Mouse (Mus musculus): Measurements from ENCODE around the gene D930007J09Rik.

The D930007J09Rik gene

GRCm38 (mm10) chr13:32802259-32803081 is at the start of gene D930007J09Rik:
Gene D930007J09Rik (minus strand): TSS chr13:32802849.
- DNase-seq (ENCODE audit: low spot score in 2 of 2): peak; percentile 39 to 40

GRCm38 (mm10) chr13:32851967-32852366 is 49.3 kb upstream of the D930007J09Rik start:
- DNase-seq (ENCODE audit: low spot score in 2 of 2): no peak

- DNase-seq (ENCODE audit: low spot score in 2 of 2): no peak
Measured at GRCm38 (mm10) chr13:32850668-32851404, 48.2 kb upstream of the D930007J09Rik start, which contains the start of gene Serpinb1a. Gene Serpinb1a (minus strand): TSS chr13:32851185.

GRCm38 (mm10) chr13:32850156-32850555 is 47.5 kb upstream of the D930007J09Rik start:
- no peak for DNase-seq (ENCODE audit: low spot score in 2 of 2)

- no peak for DNase-seq (ENCODE audit: low spot score in 2 of 2)
Measured at GRCm38 (mm10) chr13:32849531-32850123, 47.0 kb upstream of the D930007J09Rik start.

- no peak for DNase-seq (ENCODE audit: low spot score in 2 of 2)
Measured at GRCm38 (mm10) chr13:32849092-32849491, 46.4 kb upstream of the D930007J09Rik start.

- DNase-seq (ENCODE audit: low spot score in 2 of 2): no peak
Measured at GRCm38 (mm10) chr13:32846221-32846620, 43.6 kb upstream of the D930007J09Rik start.

GRCm38 (mm10) chr13:32841349-32841748 is 38.7 kb upstream of the D930007J09Rik start:
- no peak for DNase-seq (ENCODE audit: low spot score in 2 of 2)

- DNase-seq (ENCODE audit: low spot score in 2 of 2): no peak
Measured at GRCm38 (mm10) chr13:32839314-32839713, 36.7 kb upstream of the D930007J09Rik start.

- no peak for DNase-seq (ENCODE audit: low spot score in 2 of 2)
Measured at GRCm38 (mm10) chr13:32834513-32834912, 31.9 kb upstream of the D930007J09Rik start.

- no peak for DNase-seq (ENCODE audit: low spot score in 2 of 2)
Measured at GRCm38 (mm10) chr13:32833237-32833636, 30.6 kb upstream of the D930007J09Rik start.

- no peak for DNase-seq (ENCODE audit: low spot score in 2 of 2)
Measured at GRCm38 (mm10) chr13:32832776-32833175, 30.1 kb upstream of the D930007J09Rik start.

GRCm38 (mm10) chr13:32831505-32832273 is 29.0 kb upstream of the D930007J09Rik start:
- no peak for DNase-seq (ENCODE audit: low spot score in 2 of 2)

GRCm38 (mm10) chr13:32828886-32829285 is 26.2 kb upstream of the D930007J09Rik start:
- DNase-seq (ENCODE audit: low spot score in 2 of 2): no peak

GRCm38 (mm10) chr13:32827951-32828350 is 25.3 kb upstream of the D930007J09Rik start:
- DNase-seq (ENCODE audit: low spot score in 2 of 2): peak; percentile 43 to 49

GRCm38 (mm10) chr13:32827111-32827822 is 24.6 kb upstream of the D930007J09Rik start:
- DNase-seq (ENCODE audit: low spot score in 2 of 2): no peak

- DNase-seq (ENCODE audit: low spot score in 2 of 2): no peak
Measured at GRCm38 (mm10) chr13:32825546-32825945, 22.9 kb upstream of the D930007J09Rik start.

- DNase-seq (ENCODE audit: low spot score in 2 of 2): no peak
Measured at GRCm38 (mm10) chr13:32824377-32825330, 22.0 kb upstream of the D930007J09Rik start.

GRCm38 (mm10) chr13:32823126-32823525 is 20.5 kb upstream of the D930007J09Rik start:
- no peak for DNase-seq (ENCODE audit: low spot score in 2 of 2)

- DNase-seq (ENCODE audit: low spot score in 2 of 2): no peak
Measured at GRCm38 (mm10) chr13:32821671-32822070, 19.0 kb upstream of the D930007J09Rik start.
